Mouse (Mus musculus) adrenal gland, postnatal 36 days (tissue): ENCODE results near the gene Axin2. TPM values are rescaled to one million over a fixed set of nuclear protein-coding genes. Genes with fewer than 3 reads are reported as not detected.

Experiments
- DNase-seq, 2 experiments: peaks; one replicate each; pipeline ENCODE4 v3.0.0; 2021; ENCODE audit warnings: mixed read lengths in 1 of 2
- total RNA-seq, 2 experiments: library from RNA; stranded (reverse); gene quantifications; 2 replicates each; pipeline ENCODE4 v1.2.3; 2021

The Axin2 gene
- total RNA-seq, 2 experiments from 2014 or later = 34.0 to 38.0 TPM

DNA sequence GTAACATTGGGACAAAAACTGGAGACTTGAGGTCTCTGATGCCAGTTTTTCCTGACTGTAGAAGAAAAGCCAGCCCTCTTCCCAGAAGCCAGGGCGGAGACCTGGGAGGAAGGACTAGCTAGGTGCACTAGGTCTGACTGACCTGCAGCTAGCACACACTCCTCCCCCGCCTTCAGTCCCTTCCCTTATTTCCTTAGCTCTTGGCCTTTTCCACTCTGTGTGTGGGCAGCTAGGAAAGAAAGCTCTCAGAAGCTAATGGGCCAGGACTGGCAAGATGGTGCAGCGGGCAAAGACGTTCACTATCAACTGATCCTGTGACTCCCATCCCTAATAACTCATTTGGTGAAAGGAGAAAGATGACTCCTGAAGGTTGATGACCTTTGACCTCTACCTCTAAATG is 17.8 kb upstream of the Axin2 start:
- peak in 1 of 2 experiments; percentile 19 for DNase-seq

DNA sequence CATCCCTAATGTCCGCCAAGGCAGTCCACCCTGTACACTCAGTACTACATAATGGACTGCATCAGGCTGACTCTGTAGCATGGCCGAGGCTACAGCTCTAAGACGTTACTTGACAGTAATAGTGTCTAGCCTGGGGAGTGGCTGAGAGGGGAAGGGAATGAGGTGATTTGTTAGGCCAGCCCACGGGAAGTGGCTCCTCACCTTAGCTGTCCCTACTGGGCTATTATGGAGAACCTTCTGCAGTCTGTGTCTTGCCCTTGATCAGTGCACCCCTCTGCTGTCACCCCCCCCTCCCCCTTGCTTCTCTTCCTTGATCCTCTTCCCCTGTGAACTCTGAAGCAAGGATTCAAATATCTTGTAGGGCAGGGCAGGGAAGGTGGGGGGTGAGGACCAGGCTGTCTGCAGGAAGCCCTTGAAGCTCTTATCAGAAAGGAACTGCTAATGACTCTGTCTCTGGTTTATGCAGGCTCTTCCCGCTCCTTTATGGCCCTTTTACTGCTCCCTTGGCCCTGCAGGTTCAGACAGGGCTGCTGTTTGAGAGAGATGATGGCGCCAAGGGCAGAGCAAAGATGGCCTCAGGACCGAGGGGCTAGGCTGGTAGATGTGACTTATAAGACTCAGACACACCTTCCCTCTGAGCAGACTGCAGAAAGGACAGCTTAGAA is 13.4 kb upstream of the Axin2 start:
- DNase-seq = no peak

DNA sequence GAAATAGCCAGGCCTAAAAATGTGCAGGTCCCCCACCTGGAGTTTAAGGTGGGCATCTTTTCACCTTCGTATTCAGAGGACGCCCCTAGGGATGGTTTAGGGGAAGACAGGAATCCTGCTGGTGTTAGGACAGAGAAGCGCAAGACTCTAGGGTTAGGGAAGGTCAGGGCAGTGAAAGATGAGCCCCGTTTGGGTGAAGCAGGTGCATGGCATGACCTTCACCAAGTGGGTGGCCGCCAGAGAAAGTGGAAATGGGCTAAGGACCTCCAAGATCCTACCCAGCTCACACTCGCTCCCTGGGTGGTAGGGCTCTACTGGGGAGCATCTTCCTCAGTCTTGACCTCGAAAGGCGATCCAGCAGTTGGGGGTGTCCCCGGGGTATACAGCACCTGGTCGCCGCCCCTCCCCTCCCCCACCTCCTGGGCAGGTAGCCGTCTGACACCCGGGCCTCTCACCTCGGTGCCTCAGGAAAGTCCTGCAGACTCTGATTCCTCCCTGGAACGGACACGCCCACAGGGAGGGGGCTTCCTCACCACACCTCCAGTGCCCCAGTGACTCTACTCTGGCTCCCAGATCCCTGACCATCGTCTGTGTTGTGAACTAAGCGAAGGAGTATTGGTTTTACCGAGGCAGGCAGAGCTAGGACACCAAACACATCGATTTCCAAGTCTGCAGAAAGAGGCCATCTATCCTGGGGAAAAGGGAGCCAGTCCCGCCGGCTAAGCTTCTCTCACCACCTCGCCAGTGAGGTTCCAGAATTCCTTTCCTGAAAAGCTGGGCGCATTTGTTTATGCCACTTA is 10.6 kb upstream of the Axin2 start:
- peak in 1 of 2 experiments; percentile 41 for DNase-seq

DNA sequence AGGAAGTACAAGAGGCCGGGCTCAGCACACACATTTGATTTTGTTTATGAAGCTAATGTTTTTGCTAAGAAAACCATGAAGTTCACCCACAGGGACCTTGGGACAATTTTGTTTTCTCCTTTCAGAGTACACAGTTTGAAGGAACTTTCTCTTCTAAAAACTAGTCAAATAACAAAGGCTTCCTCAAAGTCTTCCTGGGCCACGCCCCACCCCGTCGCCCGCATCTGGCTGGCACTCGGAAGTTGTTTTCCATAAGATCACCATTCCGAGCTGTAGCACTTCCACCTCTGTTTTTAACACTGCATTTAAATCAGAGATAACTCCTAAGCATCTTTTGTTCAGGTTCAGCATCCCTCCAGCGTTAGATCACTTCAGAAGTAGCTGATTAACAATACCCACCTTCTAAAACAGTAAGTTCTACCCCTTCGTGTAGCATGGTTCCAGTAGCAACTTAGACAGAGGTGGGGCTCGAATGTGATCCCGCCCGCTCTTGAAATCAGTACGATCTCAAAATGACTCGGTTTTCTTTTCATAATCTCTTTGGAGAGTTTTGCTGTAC is 9.7 kb upstream of the Axin2 start:
- DNase-seq = peak in 1 of 2 experiments; percentile 55

DNA sequence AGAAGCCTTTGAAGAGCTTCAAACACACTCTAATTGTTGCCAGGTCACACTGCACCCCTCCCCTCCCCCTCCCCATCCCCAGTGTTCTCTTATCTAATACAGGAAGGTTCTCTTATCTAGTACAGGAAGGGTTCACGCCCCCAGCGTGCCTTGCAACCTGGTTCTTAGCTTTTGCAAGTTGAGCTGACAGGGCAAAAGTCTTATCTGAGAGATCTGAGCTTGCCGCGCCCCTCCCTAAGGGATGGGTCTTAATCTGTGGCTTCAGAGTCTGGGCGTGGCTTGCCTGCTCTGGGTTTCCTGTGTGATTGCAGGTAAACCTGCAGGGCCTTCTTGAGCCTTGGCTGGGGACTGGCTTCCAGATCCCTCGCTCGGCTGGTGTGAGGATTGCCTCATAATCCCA is 9.2 kb upstream of the Axin2 start:
- DNase-seq = no peak

DNA sequence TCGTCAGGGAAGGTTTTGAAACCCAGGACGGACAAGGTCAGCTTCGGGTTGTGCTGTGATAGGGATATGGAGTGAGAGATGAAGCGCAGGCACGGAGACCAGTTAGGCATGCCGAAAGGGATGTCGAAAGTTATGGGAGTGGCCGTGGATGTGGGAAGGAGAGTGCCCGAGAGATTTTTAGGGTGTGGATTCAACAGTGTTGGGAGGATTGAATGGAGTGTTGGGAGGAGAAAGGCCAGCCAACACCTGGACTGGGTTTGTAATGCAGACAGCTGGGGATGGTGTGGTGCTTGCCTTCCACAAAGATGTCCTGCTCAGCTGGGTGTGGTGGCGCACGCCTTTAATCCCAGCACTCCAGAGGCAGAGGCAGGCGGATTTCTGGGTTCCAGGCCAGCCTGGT is 8.0 kb upstream of the Axin2 start:
- no peak for DNase-seq

DNA sequence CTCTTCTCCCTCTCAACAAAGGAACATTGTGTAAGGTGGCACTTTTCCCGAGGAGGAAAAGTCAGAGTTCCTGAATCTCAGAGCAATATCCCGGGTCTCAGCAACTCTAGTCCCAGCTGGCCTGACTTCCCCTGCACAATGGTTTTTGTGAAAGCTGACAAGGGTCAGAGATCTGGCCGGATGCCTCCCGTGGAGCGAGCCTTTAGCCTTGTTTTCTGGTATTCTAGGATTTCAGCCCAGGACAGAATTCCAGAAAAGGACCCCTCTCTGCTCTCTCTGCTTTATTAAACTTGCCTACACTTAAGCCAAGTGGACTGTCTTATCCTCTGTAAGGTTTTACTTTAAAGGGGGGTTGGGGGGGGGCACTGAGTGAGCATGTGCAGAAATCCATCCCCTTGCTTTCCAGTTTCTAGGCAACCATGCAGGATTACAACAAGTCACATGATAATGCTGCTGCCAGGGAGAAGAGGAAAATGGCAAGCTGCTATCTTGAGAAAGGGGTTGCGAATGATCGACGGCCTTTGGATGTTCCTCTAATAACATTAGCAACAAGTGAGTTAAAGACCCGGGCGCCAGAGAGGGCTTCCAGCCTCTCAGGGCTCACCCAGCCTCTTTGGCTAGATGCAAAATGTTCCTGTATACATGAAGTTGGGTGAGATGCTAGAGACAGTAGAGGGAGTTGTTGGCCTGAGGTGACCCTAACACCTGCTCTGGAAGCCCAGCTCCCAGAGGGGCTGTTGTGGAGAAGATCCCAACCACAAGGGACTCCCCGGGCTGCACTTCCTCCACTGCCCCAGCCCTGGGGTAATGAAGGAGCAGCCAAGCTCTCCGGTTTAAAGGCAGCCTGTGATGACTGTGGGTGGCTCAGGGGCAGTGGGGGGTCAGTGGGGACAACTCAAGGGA is 2.5 kb upstream of the Axin2 start:
- no peak for DNase-seq

DNA sequence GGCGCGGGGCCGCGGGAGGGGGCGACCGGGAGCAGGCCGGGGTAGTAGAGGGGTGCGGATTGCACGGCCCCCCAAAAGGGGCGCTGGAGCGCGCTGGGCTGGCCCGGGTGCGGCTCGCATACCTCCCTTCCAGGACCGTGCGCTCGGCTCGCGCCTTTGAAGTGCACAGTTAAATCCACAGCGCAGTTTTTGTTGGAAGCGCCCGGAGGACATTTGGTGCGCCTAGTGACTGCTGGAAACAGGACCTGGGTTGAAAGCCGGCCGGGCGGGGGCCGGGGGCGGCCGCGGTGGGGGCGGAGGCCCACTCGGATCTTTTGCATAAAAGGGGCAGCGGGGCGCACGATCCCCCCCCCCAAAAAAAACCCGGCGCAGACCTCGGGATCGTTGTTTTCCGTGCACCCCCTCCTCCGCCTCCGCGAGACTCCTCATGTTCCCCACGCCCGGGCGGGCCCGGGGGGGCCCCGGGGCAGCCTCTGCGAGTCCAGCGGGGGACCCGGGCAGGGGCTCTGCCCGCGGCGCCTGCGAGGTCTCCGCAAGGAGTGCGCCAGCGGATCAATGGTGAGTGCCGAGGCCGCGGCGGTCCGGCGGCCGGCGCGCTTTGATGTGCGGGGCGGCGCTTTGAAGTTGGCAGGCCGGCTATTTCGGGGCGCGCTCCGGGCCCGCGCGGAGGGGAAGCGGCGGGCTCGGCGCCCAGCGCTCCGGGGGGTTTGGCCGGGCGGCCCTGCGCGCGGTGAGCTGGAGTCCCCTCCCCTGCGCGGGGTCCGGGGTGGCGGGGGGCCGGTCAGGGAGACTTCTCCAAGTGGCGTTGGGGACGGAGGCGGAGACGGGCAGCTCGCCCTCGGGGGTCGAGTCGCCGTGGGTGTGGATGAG is 722 bp downstream of the Axin2 start:
- peak; percentile 88 to 89 for DNase-seq

DNA sequence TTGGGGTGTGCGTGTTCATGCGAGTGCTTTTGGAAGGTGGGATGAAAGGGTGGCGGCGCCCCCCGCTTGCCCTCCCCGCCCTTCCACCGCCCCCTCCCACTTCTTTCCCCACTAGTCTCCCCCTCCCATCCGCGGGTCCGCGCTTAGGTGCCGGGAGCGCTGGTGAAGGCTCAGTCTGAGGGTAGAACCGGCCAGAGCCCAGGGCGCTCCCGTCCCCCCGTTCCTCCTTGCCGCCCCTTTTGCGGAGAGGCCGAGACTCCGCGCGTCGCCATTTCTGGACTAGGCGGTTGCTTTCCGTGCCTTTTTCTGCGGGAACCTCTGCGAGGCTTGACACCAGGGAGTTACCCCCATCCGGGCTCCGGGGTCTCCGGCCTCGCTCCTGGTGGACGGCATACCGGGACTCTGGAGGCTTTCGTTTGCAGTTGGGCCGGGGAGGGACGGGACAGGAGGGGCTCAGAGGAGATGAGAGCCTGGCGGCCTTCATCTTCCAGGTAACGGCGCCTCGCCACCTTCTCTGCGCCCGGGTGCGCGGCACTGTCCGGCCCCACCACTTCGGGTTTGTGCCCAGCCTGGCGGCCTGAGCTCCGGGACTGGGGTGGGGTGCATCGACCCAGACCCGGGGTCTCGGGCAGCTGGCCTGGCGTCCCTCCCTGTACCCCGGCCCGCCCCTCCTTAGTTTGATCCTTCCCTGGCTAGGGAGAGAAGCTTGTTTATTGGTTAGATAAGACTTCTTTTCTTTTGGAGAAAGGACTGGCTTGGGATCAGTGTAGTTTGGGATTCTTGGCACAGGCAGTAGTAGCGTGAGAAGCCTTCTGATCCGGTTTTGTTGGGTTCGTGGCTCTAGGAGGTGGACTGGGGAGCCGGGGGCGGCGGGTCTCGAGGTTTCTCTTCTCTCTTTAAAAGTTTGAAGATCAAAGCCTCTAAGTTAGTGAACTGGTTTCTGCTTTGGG is 1.6 kb downstream of the Axin2 start:
- no peak for DNase-seq

DNA sequence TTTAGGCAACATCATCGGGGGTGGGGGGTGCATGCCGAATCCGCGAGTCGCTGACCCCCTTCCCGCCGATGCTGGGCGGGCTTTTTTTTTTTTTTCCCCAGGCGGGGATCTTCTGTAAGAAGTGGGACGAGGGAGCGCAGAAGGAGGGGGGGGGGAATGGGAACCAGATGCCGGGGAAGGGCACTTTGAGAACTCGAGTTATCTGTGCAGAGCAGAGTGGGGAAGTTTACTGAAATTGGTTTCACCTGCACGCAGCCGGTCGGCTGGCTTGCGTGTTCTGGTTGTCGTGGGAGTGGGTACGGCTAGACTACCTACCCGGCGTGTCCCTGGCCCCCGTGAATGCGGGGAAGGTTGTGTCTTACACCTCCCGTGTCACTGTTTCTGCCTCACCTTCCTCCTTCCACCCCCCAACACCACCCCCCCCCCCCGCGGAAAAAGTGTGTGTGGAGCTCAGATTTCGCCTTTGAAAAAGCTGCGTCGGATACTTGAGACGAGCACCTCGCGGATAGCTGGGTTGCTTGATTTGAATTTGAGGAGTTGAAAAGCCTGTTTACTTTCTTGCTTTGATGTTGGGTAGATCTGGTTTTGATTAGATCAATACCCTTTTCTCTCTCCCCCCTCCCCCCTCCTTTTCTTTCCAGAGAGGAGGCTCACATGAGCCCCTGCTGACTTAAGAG is 2.5 kb downstream of the Axin2 start:
- DNase-seq = no peak

DNA sequence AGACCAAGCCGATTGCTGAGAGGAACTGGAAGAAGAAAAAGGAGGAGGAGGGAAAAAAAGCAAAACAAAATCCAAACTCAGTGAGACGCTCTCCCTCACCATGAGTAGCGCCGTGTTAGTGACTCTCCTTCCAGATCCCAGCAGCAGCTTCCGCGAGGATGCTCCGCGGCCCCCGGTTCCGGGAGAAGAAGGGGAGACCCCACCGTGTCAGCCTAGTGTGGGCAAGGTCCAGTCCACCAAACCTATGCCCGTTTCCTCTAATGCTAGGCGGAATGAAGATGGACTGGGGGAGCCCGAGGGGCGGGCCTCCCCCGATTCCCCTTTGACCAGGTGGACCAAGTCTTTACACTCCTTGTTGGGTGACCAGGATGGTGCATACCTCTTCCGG is 3.0 kb downstream of the Axin2 start:
- no peak for DNase-seq

DNA sequence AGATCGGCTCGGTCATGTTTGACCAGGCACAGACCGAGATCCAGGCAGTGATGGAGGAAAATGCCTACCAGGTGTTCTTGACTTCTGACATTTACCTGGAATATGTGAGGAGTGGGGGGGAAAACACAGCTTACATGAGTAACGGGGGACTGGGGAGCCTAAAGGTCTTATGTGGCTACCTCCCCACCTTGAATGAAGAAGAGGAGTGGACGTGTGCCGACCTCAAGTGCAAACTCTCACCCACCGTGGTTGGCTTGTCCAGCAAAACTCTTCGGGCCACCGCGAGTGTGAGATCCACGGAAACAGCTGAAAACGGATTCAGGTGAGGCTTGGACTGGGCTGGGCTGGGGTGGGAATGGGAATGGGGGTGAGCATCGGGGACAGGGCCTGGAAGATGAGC is 3.6 kb downstream of the Axin2 start:
- no peak for DNase-seq

DNA sequence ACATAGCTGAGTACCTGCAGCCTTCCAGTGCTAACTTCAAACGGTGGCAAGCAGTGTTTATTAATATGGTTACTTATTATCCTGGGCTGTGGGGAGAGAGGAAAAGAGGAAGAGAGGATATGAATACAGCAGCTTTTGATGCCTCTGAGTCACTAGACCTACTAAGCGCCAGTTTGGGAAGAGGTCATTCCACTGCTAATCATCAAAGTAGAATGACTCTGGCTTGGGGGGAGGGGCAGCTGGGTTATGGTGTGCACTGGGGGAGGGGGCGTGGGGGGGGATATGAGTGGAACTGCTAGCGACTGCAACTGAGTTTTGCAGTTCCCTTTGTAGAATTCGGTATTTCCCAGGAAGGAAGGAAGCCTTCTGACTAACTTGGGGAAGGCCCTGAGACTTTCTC is 4.2 kb downstream of the Axin2 start:
- DNase-seq = no peak

DNA sequence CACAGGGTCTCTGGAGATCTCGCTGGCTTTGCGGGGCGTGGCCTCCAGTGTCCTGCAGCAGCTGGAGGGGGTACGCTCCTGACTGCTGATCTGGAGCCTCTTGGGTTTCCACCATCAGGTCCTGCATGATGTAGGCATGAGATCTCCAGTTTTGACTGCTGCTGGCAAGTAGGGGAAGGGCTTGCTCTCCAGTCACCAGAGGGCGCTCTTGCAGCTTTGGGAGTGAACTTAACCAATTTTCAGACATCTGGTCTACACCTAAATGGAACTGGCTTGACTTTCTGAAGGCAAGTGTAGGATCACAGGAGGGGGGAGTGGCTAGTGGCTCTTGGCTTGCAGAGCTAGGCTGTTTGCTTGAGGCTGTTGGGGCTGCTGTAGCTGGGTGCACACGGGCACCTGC is 5.1 kb downstream of the Axin2 start:
- peak; percentile 91 to 93 for DNase-seq

DNA sequence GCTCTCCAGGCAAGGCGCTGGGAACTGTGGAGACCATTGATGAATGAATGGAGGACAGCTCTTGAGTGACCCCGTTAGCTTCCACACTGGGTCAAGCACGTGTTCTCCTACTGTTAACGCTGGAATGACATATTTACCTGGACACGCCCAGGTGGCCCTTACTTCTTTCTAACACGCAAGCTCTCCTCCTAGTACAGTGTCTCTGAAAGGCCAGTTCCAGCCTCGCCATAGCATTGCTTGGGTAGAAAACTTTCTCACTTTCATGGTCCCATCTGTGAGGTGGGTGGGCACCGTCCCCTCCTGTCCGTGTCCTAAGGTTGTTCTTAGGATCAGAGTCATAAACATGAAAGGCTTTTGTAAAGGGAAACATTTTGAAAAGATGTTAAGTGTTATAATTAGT is 5.7 kb downstream of the Axin2 start:
- DNase-seq = no peak

DNA sequence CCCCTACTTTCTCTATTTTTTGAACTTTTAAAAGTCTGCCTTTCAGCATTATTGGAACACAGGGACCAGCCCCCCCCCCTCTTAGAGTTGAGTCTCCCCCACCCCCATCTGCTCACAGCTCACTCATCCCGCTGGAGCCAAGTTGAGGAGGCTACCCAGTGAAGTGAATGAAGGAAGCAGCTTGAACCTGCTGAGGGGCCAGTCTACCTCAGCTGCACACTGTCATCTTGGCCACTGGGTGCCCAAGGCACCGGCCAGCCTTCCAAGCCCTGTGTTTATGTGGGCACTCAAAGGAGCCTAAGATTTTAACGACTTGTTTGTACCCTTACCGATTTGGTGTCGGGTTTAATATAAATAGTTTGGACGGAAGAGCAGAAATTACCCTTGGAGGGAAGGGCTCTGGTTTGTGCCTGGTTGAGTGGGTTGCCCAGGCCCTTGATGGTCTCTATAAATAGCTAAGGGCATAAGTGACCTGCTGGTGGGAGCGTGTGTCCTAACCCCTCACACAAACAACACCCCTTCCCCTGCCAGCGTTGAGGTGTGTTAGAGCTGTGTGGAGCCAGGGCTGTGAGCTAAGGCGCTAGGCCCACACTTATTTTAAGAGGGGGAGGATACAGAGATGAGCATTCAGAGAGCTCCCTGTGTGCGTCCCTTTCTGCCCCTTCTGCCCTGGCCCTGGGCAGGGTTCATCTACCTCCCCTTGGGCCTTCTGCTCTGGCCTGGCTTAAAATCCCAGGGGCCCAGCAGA is 6.4 kb downstream of the Axin2 start:
- DNase-seq = no peak

DNA sequence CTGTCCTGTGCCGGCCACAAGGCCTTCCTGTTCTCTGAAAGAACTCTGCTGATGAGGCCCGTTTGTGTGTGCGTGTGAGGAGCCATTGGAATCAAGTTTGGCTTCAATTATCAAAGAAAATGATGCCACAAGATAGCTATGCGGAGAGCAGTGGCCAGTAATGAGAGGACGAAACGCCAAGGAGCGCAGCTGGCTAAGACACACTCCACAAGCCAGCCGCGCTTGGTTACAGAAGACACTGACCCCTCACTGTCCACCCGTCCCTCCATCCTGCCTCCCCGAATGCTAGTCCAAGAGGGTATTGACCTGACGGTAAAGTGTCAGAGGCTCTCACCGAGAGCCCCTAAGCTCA is 6.9 kb downstream of the Axin2 start:
- DNase-seq = no peak

DNA sequence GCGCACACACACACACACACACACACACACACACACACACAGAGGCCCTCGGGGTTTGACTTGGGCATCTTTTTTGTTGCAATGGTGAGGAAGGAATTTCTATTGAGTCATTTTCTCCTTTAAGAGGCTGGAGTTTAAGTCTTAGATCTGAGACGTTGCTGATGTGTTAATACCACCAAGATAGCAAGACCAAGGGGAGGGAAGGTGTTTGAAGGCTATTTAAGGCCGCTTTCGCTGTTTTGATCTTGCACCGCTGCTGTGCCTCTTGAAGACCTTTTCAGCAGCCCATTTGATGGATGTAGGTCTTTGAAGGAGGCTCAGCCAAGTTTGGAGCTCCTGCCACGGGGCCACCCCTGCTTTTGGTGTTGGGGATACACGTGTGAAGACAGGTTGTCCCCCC is 7.9 kb downstream of the Axin2 start:
- no peak for DNase-seq

DNA sequence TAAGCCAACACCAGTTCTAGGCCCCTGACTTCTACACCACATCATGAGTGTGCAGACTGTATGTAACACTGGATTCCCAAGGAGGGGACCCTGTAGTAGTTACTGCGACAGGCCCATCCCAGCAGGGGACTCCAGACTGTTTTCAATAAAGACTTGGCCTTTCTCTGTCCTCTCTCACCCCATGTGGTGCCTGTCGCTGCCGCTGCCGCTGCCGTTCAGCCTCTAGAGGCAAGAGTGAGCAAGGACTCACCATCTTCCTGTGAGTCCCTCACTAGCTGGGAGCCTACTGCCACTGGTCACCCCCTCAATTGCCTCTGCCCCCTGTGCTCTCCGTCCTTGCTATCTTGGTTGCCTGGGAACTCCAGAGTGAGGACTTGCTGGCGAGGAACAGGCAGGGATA is 8.6 kb downstream of the Axin2 start:
- DNase-seq = peak in 1 of 2 experiments; percentile 51
